Mouse (Mus musculus) NIH3T3 (cell line): ENCODE data around the gene Gmcl1.

Experiments used
- DNase-seq: peaks from one replicate; pipeline ENCODE4 v3.0.0-alpha.2; 2012; ENCODE audit warnings: low read depth

Gene Gmcl1

GRCm38 (mm10) chr6:86736313-86736712 lies 3.1 kb upstream of the Gmcl1 start:
- no peak for DNase-seq

DNA sequence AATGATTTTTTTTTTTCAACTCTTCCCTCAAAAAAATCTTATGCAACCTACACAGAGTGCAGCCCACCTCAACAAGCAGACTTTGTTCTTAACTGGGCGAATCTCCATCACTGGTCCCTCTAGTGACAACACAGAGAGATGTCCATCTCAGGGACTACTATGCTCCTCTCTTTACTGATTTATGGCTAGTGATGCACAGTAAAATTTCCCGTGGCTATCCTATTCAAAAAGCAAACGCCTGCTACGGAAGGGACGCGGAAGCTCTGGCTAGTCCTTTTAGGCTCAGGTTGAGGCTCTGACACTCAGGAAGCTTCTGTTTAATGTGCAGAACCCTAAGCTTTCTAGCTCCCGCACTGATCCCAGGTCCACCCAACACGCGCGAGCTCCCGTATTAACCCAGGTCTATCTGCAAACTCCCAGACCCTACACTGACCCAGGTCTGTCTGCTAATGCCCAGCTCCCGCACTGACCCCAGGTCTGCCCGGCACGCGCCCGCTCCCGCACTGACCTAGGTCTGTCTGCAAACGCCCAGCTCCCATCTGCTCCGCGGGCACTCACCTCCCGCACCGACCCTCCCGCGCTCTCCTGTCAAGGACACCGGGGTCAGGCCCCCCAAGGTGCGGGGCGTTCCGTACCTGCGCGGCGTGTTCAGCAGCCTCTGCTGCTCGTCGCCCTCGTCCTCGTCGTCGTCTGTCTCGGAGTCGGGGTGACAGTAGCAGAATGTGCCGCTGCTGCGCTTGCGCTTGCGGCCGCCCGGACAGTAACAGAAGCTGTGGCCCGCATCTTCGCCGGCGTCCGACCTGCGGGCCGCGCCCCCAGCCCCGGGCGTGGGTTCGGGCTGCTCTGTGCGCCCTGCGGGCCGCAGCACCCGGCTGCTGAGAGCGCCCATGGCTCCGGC lies 658 bp downstream of the Gmcl1 start:
- peak; percentile 30 for DNase-seq

DNA sequence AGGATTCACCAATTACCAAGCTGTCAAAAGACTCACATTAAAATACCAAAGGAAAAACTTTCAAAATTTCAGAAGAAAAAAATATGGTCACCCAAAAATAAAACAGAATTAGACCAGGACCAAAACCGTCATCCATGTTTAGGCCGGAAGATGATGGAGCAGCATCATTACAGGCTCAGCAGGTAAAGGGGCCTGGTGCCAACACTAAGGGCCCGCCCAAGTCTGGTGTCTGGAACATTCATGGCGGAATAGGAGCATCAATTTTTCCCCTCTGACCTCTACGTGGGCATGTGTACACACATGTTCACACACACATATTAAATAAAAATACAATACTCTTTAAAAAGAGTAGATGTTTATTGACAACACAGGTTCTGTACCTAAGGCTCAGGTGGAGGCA lies 4.5 kb downstream of the Gmcl1 start:
- no peak for DNase-seq

DNA sequence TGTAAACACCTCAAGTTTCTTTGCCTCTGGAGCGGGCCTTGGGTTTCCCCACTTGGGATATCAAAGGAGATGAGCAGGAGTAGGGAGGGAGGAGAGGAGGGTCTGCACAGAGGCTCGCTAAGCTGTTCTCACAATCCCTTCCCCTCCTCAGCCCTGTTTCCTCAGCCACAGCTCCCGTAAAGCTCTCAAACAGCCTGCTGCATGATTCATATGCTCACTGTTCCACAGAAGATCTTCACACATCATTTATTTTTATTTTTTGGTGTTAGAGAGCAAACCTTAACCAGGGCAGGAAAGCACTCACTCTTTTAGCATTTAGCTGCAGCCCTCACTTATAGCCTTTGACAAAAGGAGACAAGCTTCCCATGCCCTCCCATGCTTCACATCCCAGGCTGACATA lies 11.2 kb downstream of the Gmcl1 start:
- no peak for DNase-seq

- no peak for DNase-seq
Observed at GRCm38 (mm10) chr6:86708072-86708774, 25.0 kb downstream of the Gmcl1 start.

DNA sequence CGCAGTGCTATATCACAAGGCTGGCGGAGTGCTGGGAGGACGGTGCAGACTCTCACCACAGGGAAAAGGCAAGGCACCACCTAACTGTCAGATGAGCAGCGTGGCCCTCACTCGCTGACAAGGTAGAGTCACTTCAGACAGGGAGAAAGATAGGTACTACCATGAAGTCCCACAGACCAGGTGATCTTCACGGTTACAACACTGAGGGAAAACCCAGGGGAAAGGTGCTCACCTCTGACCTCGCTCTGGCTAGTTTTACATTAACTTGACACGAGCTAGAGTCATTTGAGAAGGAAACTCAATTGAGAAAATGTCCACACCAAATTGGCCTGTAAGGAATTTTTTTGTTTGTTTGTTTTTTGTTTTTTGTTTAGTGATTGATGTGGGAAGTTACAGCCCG lies 30.6 kb downstream of the Gmcl1 start:
- DNase-seq = no peak

DNA sequence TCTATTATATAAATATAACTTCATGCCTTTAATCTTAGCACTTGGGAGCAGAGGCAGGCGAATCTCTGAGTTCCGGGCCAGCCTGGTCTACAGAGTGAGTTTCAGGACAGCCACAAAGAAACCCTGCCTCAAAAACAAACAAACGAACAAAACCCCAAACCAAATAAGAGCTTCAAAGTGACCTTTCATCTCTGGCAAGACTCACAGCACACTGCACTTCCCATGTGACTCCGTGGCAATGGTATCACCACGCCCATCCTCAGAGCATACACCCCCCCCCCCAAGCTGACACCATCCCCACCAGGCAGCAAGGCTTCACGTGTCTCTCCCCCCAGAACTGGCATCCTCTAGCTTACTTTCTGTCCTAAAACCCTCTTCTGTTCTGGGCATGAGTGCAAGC lies 35.3 kb downstream of the Gmcl1 start:
- no peak for DNase-seq

GRCm38 (mm10) chr6:86696213-86696612 lies 37.0 kb downstream of the Gmcl1 start:
- DNase-seq = no peak

- peak; percentile 81 for DNase-seq
Observed at GRCm38 (mm10) chr6:86694465-86694864, 38.7 kb downstream of the Gmcl1 start.

- DNase-seq = no peak
Observed at GRCm38 (mm10) chr6:86689671-86690070, 43.5 kb downstream of the Gmcl1 start.

- peak; percentile 71 for DNase-seq
Observed at GRCm38 (mm10) chr6:86686971-86687370, 46.2 kb downstream of the Gmcl1 start.

DNA sequence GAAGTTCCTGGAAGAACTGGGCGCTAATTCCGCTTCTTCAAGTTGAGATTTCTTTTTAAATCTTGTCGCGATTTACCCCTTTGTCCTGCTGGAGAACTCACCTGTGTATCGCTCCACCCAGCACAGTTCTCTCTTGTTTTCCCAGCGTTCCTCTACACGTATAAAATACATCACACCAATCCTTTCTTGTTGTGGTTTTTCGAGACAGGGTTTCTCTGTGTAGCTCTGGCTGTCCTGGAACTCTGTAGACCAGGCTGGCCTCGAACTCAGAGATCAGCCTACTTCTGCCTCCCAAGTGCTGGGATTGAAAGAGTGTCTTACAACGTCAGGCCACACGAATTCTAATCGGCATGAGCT lies 48.5 kb downstream of the Gmcl1 start:
- no peak for DNase-seq

DNA sequence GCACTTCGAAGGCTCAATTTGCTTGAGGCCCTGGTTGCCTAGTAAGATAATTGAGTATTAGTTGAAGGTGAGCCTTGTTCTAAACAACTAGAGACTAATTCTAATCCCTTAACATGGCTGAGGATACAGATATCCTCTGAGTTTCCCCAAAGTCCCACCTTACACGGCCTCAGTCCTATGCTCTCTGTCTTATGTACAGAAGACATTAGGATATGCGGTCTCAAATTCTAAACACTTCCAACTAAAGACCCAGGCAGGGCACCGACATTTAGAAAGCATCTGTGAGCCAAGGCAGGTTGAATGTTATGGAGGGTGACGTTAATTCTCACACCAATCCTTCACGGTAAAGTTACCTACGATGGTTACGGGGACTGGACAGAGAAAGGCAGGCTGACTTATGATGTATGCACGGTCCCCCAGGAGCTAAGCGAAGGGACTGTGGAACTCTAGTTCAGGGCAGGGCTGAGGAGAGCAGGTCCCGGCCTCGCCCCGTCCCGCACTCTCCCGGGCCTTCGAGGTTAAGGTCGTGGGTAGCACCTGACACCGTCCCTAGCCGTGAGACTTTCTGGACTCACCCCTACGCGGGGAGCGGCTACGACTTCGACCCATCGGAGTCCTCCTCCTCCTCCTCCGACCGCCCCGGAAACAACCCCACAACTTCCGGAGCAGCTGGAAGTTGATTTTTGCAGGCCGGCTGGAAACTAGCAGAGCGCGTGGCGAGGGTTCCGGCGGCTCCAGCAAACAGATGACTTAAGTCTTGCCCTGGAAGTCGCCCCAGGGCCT lies 49.1 kb downstream of the Gmcl1 start, which contains the start of gene Snrnp27:
Gene Snrnp27, minus strand, starts transcription at position 651 of the 783 bp plus-strand sequence.
- peak; percentile 97 for DNase-seq

- no peak for DNase-seq
Observed at GRCm38 (mm10) chr6:86681289-86681688, 51.9 kb downstream of the Gmcl1 start.

DNA sequence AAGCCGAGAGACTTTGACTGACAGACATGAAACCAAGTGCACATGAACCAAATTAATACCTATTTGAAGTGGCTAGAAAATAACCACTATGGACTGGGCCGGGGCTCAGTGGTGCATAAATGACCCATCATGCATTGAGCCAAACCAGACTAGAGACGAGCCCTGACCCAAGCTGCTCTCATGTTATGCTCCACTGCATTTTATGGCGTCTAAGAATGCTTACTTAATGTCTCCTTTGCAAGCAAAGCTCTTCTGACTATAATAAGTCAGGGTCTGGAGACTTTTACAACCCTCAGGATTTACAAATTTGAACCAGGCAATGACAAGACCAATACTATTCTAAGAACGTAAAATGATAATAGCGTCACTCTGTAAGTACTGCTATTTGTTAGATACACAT lies 54.8 kb downstream of the Gmcl1 start:
- DNase-seq = no peak

GRCm38 (mm10) chr6:86670873-86671272 lies 62.3 kb downstream of the Gmcl1 start:
- DNase-seq = peak; percentile 91

DNA sequence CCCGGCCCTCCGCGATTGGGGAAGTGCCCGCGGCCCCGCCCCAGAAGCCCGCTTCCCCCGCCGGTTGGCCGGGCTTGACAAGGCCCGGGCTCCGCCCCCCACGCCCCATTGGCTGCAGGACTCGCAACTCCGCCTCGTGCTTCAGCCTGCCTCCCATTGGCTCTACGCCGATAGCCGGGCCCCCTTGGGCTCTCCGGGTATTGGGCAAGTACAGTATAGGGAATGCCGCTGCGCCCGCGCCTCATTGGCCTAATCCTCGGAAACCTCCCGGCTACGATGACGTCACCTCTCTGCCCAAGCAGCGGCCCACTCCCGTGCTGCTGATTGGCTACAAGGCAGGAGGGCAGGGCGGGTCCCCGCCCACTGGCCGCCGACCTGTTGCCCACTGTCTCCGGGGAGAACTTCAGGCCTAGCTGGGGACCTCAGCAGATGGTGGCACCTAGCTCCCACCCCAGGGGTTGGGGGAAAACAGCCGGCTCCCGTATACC lies 63.9 kb downstream of the Gmcl1 start:
- DNase-seq = peak; percentile 100

DNA sequence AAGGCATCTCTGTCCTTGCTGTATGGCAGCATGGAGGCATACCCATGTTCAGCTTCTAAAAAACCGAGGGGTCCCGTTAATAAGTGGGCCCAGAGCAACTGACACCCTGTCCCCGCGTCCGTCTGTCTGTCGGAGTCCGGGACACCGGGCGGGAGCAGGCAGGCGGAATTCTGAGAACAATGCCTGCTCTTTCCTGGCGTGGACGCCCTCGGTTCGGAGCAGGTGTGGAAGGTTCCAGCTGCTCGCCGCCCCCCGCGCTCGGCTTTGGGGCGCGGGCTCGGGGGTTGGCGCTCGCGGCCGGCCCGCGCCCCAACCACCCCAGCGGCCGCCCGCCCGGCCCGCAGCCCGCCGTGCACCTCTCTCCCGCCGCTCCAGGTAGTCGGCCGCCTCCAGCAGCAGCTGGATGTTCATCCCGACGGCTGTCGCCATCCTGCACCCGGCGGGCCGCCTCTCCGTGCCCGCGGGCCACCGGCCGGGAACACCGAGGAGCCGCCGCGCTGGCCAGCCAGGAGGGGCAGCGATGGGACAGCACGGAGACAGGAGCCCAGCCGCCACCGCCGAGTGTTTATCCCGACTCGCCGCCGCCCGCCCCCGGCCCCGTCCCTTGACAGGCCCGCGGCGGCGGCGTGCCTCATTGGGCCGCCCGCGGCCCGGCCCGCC lies 64.5 kb downstream of the Gmcl1 start, which contains the start of gene Mxd1:
Gene Mxd1, minus strand, starts transcription at position 582 of the 660 bp plus-strand sequence.
- DNase-seq = no peak

DNA sequence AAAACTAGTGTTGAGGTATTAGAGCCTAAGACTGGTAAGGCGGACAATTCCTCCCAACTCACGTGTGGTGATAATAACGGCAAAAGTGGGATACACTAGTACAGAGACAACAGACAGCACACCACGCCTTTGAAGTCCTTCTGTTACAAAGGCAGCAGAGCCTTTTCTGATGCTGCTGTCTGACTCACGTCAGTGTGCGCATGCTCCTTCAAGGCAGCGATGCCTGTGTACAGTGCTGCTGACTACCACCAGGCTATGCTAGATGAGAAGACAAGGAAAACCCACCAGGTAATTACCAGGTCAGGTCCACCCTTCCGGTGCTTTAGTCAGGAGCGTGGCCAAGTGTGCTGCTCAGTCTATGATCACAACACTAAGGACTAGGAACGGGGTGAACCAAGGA lies 66.1 kb downstream of the Gmcl1 start:
- no peak for DNase-seq

- DNase-seq = no peak
Observed at GRCm38 (mm10) chr6:86665560-86666307, 67.4 kb downstream of the Gmcl1 start.

DNA sequence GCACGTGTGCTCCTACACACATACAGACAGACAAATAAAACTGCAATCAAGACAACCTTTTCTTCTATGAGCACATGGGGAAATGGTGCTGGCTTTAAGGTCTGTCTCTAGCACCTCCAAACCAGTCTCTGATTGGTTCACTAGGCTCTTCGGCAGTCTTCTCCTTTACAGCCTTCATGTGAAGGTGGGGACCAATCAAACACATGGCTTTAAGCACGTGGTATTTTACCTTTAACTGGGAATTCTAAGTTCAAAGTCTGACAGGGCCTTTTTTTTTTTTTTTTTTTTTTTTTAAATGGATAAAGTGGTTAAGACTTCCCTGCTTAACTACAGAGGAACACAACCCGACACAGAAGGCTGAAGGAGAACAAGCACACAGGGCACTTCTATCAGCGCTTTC lies 68.1 kb downstream of the Gmcl1 start:
- no peak for DNase-seq
